Mouse (Mus musculus): ENCODE measurements at regions not wholly inside any gene's neighbourhood (a gene's known extent, or its start where the extent isn't known, plus 50 kb on each side); places are given as distances from the start of the nearest gene placed in this dataset.

DNA sequence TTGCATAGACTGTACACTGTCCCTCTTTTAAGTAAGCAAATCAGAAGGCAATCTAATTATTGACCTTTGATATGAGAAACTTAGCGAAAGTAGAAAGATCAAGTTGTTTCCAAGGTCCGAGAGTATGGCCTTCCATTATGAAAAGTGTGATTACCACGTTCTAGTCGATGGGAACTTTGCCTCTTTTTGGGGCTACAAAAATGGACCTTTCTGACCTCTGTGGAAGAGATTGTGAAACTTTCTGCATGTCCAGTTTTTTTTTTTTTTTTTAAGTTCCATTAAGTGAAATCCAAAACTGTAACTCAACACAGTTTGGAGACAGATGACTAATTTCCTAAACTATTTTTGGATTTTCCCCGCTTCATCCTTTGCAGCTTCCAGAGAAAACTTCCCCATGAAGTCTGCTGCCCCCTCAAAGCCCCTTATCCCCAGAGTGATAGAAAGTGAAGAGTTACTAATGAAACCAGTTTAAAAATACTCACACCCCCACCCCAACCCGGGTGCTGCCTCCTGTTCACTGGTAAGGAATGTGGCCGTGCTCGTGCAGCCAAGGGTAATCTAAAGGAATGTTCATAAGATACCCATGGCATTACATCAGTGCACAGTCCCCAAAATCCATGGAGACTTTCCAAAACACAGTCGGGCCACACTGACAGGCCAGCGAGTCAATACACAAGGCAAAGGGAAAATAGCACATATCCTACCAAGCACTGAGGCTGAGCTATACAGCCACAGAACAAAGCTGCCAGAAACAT is 52.5 kb upstream of the Nfil3 start:
- Histone ChIP-seq H3K79me2 (replicated peaks; ENCODE audit: control insufficient read depth, insufficient read depth, low read length) (no peaks in the 10 kb centered on the region), H3K27ac (peak overlapping the region; percentile 61), H3K9ac (ENCODE audit: low read depth, low read length) (no peak overlapping the region), H3K4me3 (no peak overlapping the region), H3K36me3 (ENCODE audit: control insufficient read depth, insufficient read depth, low read length) (no peaks in the 10 kb centered on the region), H3K27me3 (ENCODE audit: control insufficient read depth, insufficient read depth, low read length) (no peaks in the 10 kb centered on the region), H3K4me1 (ENCODE audit: control insufficient read depth, insufficient read depth, low read length) (peaks cover 2% of the 10 kb centered on the region; the same call in 1 of the 2 replicates)
- intact Hi-C loops (cut with DNase I): no loop called here
- TF ChIP-seq EP300 (IDR thresholded peaks at IDR 0.05; ENCODE audit: insufficient read depth, low read depth, low read length) (peak; percentile 66), CTCF (IDR thresholded peaks at IDR 0.05) (no peak), POLR2A (IDR thresholded peaks at IDR 0.05; ENCODE audit: insufficient read depth, low read depth, low read length) (no peak)
- peak; percentile 47 to 72 for DNase-seq
- WGBS: 30% methylated on average over 10 of the region's 10 CpGs

Data from heart, adult 2 months (tissue).